Mouse (Mus musculus) thymus, postnatal 10 days (tissue): ENCODE results near the gene Zc3h10.

Experiments
- DNase-seq, 2 experiments: peaks; one replicate each; pipeline ENCODE4 v3.0.0; 2021; ENCODE audit warnings: low spot score in 2 of 2

The Zc3h10 gene

GRCm38 (mm10) chr10:128547361-128548032 lies at the start of gene Zc3h10:
Zc3h10 (minus strand) TSS chr10:128547774.
- DNase-seq: peak; percentile 94 to 96

GRCm38 (mm10) chr10:128592797-128593196 lies 45.2 kb upstream of the Zc3h10 start:
- no peak for DNase-seq

- DNase-seq: no peak
Observed at GRCm38 (mm10) chr10:128591436-128591835, 43.9 kb upstream of the Zc3h10 start.

DNA sequence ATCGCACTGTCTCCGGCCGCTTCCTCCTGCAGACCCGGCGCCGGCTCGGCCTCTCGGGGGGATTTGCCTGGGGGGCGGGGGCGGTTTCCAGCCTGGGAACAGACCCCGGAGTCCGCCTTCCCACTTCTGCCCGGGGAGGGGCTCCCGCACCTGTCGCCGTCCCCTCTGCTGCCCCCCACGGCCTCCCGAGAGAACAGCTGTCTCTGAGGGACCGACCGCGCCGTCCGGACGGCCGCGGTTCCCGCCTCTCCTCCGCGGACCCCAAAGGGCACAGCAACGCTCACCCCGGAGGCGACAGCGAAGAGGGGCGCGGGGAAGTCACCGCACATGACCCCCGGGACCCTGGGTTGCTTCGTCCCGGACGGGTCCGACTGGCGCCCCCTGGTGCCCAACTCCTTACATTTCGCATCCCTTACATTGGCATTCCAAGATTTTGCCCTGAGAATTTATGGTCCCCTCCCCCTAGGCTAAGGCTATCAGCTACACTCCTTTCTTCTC lies 42.7 kb upstream of the Zc3h10 start:
- peak; percentile 25 to 67 for DNase-seq

GRCm38 (mm10) chr10:128589464-128590192 lies 42.1 kb upstream of the Zc3h10 start, which contains the start of gene Erbb3:
Erbb3 (minus strand) TSS chr10:128589652.
- peak; percentile 17 to 27 for DNase-seq

GRCm38 (mm10) chr10:128588775-128589463 lies 41.3 kb upstream of the Zc3h10 start:
- DNase-seq: no peak

GRCm38 (mm10) chr10:128588136-128588535 lies 40.6 kb upstream of the Zc3h10 start:
- DNase-seq: no peak

GRCm38 (mm10) chr10:128587697-128588096 lies 40.1 kb upstream of the Zc3h10 start:
- DNase-seq: peak; percentile 14 to 28

- DNase-seq: peak; percentile 55 to 61
Observed at GRCm38 (mm10) chr10:128587120-128587519, 39.5 kb upstream of the Zc3h10 start.

DNA sequence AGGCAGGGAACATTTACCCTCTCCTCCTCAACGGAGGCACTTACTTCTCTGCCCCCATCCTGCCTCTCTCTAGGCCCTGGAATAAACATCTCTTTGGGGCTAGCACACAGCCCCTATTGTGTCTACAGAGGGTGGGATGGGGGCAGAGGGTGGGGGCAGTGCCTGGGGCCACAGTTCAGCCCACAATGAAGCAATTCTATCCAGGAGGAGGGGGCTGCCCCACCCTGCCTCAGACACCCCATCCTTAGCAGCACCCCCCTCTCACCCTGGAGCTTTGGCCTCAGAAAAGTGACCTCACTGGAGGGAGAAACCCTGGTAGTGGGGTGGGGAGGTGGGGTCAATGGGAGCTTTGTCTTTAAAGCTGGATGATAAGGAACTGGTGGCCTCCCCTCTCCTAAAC lies 39.0 kb upstream of the Zc3h10 start:
- DNase-seq: no peak

DNA sequence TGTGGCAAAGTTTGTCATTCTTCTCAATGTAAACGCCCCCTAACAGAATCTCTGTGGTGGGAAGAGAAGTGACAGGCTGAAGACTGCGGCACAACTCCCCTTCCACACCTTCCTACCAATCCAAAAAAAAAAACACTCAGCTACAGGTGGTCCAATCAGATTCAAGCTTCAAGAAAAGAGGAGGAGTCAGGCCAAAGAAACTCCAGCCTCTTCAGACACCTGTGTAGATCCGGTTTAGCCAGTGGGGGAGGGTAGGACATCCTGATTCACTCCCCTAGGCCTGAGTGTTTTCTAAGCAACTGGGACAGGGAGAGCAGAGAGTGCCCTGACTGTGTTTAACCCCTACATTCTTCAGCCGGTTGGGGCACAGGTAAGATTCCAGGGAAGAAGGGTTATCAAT lies 36.8 kb upstream of the Zc3h10 start:
- peak; percentile 33 to 35 for DNase-seq

GRCm38 (mm10) chr10:128583644-128584043 lies 36.1 kb upstream of the Zc3h10 start:
- no peak for DNase-seq

DNA sequence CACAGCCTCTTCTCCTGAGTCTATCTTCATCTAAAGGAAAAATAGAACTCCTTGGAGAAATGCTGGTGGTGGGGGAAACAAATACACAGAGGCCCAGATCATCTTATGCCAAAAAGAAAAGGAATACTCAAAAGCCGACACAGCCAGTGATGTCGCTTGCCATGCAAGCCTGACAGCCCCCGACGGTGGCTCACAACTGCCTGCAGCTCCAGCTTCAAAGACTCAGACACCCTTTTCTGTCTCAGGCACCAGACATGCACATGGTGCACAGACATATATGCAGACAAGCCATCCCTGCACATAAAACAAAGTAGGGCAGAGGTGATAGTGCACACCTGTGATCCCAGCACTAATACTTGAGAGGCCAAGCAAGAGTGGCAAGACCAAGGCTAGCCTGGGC lies 32.2 kb upstream of the Zc3h10 start:
- DNase-seq: no peak

- DNase-seq: no peak
Observed at GRCm38 (mm10) chr10:128579298-128579697, 31.7 kb upstream of the Zc3h10 start.

DNA sequence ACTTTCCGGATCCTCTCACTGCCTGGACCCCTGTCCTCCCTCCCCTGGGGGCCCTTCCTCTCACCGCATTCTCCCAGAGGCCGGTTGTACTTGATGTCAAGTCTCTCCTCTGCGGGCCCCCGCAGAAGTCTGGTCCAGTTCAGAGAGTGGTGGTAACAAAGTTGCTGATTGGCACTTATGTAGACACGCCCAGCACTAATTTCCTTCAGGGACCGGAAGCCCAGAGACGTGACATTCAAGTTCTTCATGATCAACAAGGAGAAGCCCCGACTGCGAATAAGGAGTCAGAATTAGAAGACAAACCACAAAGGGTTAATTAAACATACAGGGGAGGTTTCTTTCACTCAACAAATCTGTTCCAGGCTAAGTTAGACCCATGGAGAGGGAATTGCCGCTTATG lies 30.8 kb upstream of the Zc3h10 start:
- DNase-seq: no peak

DNA sequence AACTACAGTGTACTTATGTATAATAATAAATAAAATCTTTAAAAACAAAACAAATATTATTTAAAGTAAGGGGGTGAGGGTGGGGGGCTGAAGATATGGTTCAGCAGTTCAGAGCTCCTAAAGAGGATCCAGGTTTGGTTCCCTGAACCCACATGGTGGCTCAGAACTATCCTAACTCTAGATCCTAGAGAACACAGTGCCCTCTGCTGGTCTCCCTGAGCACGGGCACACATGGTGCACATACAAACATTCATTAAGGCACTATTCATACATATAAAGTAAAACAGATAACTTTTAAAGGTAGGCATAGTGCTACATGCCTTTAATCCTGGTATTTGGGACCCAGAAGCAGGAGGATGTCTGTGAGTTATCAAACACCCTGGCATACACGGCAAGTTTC lies 27.5 kb upstream of the Zc3h10 start:
- no peak for DNase-seq

- peak; percentile 88 for DNase-seq
Observed at GRCm38 (mm10) chr10:128565788-128566531, 18.4 kb upstream of the Zc3h10 start, which contains the start of gene Pa2g4. Pa2g4 (minus strand) TSS chr10:128565987.

- peak in 1 of 2 experiments; percentile 43 for DNase-seq
Observed at GRCm38 (mm10) chr10:128565206-128565787, 17.7 kb upstream of the Zc3h10 start.

DNA sequence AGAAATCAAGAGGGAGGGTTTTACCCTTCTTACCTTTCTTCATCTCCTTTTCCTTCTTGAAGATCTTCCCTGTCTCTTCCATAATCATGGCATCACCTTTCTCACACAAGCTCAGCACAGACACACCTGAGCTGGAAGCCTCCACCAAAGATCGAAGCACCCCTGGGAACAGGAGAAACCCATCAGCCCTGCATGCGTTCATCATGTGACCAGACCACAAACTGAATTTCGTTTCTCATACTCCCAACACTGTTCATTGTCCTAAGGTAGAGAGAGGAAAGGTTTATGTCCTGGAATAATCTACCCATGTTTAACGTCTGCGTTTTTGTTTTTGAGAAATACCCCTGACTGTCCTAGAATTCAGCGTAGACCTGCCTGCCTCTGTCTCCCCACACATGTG lies 16.0 kb upstream of the Zc3h10 start:
- DNase-seq: no peak

GRCm38 (mm10) chr10:128556963-128557362 lies 9.4 kb upstream of the Zc3h10 start:
- no peak for DNase-seq

DNA sequence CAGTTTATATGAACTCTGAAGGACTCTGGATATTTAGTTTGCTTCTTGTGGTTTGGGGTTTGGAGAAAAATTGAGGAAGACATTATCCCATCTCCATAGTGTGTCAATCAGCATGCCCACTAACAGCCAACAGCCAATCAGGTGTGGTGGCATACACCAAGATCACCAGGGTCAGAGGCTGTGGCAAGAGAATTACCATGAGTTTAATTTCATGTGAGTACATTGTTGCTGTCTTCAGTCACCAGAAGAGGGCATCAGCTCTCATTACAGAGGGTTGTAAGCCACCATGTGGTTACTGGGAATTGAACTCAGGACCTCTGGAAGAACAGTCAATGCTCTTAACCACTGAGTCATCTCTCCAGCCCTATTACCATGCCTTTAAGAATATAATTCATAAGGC lies 8.7 kb upstream of the Zc3h10 start:
- no peak for DNase-seq
